ENCODE assay signal across 9 mouse cellular contexts in genomic region chr11:106268326-106269059, GRCm38 (mm10). TPM values are rescaled to one million over a fixed set of nuclear protein-coding genes. Genes with fewer than 3 reads are reported as not detected.
DNase-seq lines count a peak whose midpoint lies in the region; ATAC-seq lines count a peak whose summit lies in the region.
"Had no signal": no experiment of that assay in that cellular context is flagged by ENCODE, and none has a peak within 500 bp of the region (broad histone marks: within the 10 kb centered on the region; RNA-seq: fewer than 3 reads in every experiment).

No protein-coding gene starts in this region.

- H3K9ac ChIP-seq in intestine, embryonic 14.5 days (ENCODE audit: low read length) = no peak overlapping the region
- H3K9ac ChIP-seq in limb, embryonic 11.5 days (ENCODE audit: low read length) = 0 out of 2 replicates have a peak overlapping the region, but pooled peaks have one; percentile 32
- H3K9ac ChIP-seq in midbrain, embryonic 13.5 days (replicated peaks) = peak overlapping the region; percentile 51

- H3K4me2 ChIP-seq in intestine, embryonic 14.5 days (ENCODE audit: low read length) = peak overlapping the region; percentile 41
- H3K4me2 ChIP-seq in limb, embryonic 11.5 days (ENCODE audit: low read depth, severe bottlenecking) = peak overlapping the region; percentile 28
- H3K4me2 ChIP-seq in midbrain, embryonic 13.5 days (replicated peaks) = peak overlapping the region; percentile 19

- peaks cover 36% of the 10 kb centered on the region for H3K4me1 ChIP-seq in intestine, embryonic 14.5 days (replicated peaks; ENCODE audit: control insufficient read depth, insufficient read depth, low read length)
- H3K4me1 ChIP-seq in limb, embryonic 11.5 days (ENCODE audit: control insufficient read depth, insufficient read depth, low read length) = peaks cover 36% of the 10 kb centered on the region
- peaks cover 47% of the 10 kb centered on the region for H3K4me1 ChIP-seq in midbrain, embryonic 13.5 days (replicated peaks)

- H3K27ac ChIP-seq in intestine, embryonic 14.5 days (ENCODE audit: low read depth) = peak overlapping the region; percentile 79
- H3K27ac ChIP-seq in limb, embryonic 11.5 days (replicated peaks; ENCODE audit: low read depth, low read length) = peak overlapping the region; percentile 84
- peak overlapping the region; percentile 75 for H3K27ac ChIP-seq in midbrain, embryonic 13.5 days

- no peaks in the 10 kb centered on the region for H3K9me3 ChIP-seq in intestine, embryonic 14.5 days (ENCODE audit: control insufficient read depth, low read length)
- no peaks in the 10 kb centered on the region for H3K9me3 ChIP-seq in limb, embryonic 11.5 days (ENCODE audit: control insufficient read depth, low read length)
- no peaks in the 10 kb centered on the region for H3K9me3 ChIP-seq in midbrain, embryonic 13.5 days

- peak; percentile 92 for DNase-seq in adrenal gland, postnatal 10 days
- DNase-seq in cerebellum, postnatal 14 days = peak; percentile 88 to 93
- DNase-seq in gastrocnemius, postnatal 36 days = peak; percentile 86 to 92
- DNase-seq in intestine, embryonic 14.5 days (ENCODE audit: low spot score) = no peak
- peak; percentile 63 for DNase-seq in limb, embryonic 11.5 days (ENCODE audit: low spot score)
- peak; percentile 63 for DNase-seq in urinary bladder, adult 2 months (ENCODE audit: low spot score)
- no peak for DNase-seq in thymus, postnatal 36 days

- no peaks in the 10 kb centered on the region for H3K27me3 ChIP-seq in intestine, embryonic 14.5 days (replicated peaks; ENCODE audit: control insufficient read depth, insufficient read depth, low read length)
- no peaks in the 10 kb centered on the region for H3K27me3 ChIP-seq in limb, embryonic 11.5 days (ENCODE audit: control insufficient read depth, insufficient read depth, low read length)
- no peaks in the 10 kb centered on the region for H3K27me3 ChIP-seq in midbrain, embryonic 13.5 days

- ATAC-seq in intestine, embryonic 14.5 days (replicated peaks; ENCODE audit: low FRiP score, low TSS enrichment, low read depth) = no peak
- no peak for ATAC-seq in limb, embryonic 11.5 days (ENCODE audit: insufficient number of reproducible peaks, low FRiP score, low TSS enrichment, low read depth)
- no peak for ATAC-seq in midbrain, embryonic 13.5 days

- peaks cover 44% of the 10 kb centered on the region for H3K36me3 ChIP-seq in intestine, embryonic 14.5 days (ENCODE audit: control insufficient read depth, insufficient read depth, low read length)
- peaks cover 30% of the 10 kb centered on the region for H3K36me3 ChIP-seq in limb, embryonic 11.5 days (ENCODE audit: control insufficient read depth, insufficient read depth, low read length)
- peaks cover 40% of the 10 kb centered on the region for H3K36me3 ChIP-seq in midbrain, embryonic 13.5 days

- WGBS in intestine, embryonic 14.5 days = 18% methylated on average over 8 of the region's 8 CpGs
- 9% methylated on average over 8 of the region's 8 CpGs for WGBS in limb, embryonic 11.5 days
- 75% methylated on average over 8 of the region's 8 CpGs for WGBS in midbrain, embryonic 13.5 days

- H3K4me3 ChIP-seq in intestine, embryonic 14.5 days (ENCODE audit: low read depth, low read length) = peak overlapping the region; percentile 0; the same call in 1 of the 2 replicates
- no peak overlapping the region for H3K4me3 ChIP-seq in limb, embryonic 11.5 days (ENCODE audit: low read depth, low read length)
- H3K4me3 ChIP-seq in midbrain, embryonic 13.5 days (replicated peaks) = no peak overlapping the region

- intact Hi-C loops in gastrocnemius, postnatal 36 days (cut with DNase I) = no loop called here

RNA-seq across cellular contexts. Expression of gene Smarcd2, which starts 4.3 kb away (rescaled TPM):
- total RNA-seq in adrenal gland, postnatal 10 days (2021) = 10 to 100 TPM; 77.9 to 83.2 TPM
- 10 to 100 TPM; 12.6 to 14.4 TPM for total RNA-seq in gastrocnemius, postnatal 36 days (2021)
- polyA plus RNA-seq in intestine, embryonic 14.5 days (2014; fragmentation: Nextera tagmentation; extraction: Ambion mirVana) = 64.4 and 72.4 TPM in 2 replicates
- polyA plus RNA-seq in limb, embryonic 11.5 days (2014; fragmentation: Nextera tagmentation; extraction: Ambion mirVana) = 82.6 and 84.8 TPM in 2 replicates
- polyA plus RNA-seq in midbrain, embryonic 13.5 days (2015; fragmentation: Nextera tagmentation; extraction: Ambion mirVana) = 10.8 and 11.4 TPM in 2 replicates
- 105 and 110 TPM in 2 replicates for polyA plus RNA-seq in urinary bladder, adult 2 months (2012; rRNA removed)

RNA-seq across cellular contexts. Expression of gene Tcam1, which starts 8.0 kb away (rescaled TPM):
- total RNA-seq in adrenal gland, postnatal 10 days (2021) = under 1 TPM; 0.15 to 0.33 TPM
- total RNA-seq in gastrocnemius, postnatal 36 days (2021) = under 1 TPM; 0.08 to 0.12 TPM
- polyA plus RNA-seq in intestine, embryonic 14.5 days (2014; fragmentation: Nextera tagmentation; extraction: Ambion mirVana) = 0.16 and 0.26 TPM in 2 replicates
- 0.09 and 0.29 TPM in 2 replicates for polyA plus RNA-seq in limb, embryonic 11.5 days (2014; fragmentation: Nextera tagmentation; extraction: Ambion mirVana)
- 0.16 and 0.18 TPM in 2 replicates for polyA plus RNA-seq in midbrain, embryonic 13.5 days (2015; fragmentation: Nextera tagmentation; extraction: Ambion mirVana)
- polyA plus RNA-seq in urinary bladder, adult 2 months (2012; rRNA removed) = 0.11 and 0.19 TPM in 2 replicates

RNA-seq across cellular contexts. Expression of gene Psmc5, which starts 12.5 kb away (rescaled TPM):
- 100 to 1,000 TPM; 121 to 129 TPM for total RNA-seq in adrenal gland, postnatal 10 days (2021)
- 100 to 1,000 TPM; 122 to 134 TPM for total RNA-seq in gastrocnemius, postnatal 36 days (2021)
- 248 and 256 TPM in 2 replicates for polyA plus RNA-seq in intestine, embryonic 14.5 days (2014; fragmentation: Nextera tagmentation; extraction: Ambion mirVana)
- polyA plus RNA-seq in limb, embryonic 11.5 days (2014; fragmentation: Nextera tagmentation; extraction: Ambion mirVana) = 380 and 388 TPM in 2 replicates
- polyA plus RNA-seq in midbrain, embryonic 13.5 days (2015; fragmentation: Nextera tagmentation; extraction: Ambion mirVana) = 324 and 341 TPM in 2 replicates
- polyA plus RNA-seq in urinary bladder, adult 2 months (2012; rRNA removed) = 152 and 156 TPM in 2 replicates

RNA-seq across cellular contexts. Expression of gene Ftsj3, which starts 12.6 kb away (rescaled TPM):
- 10 to 100 TPM; 55.4 to 57.0 TPM for total RNA-seq in adrenal gland, postnatal 10 days (2021)
- total RNA-seq in gastrocnemius, postnatal 36 days (2021) = 10 to 100 TPM; 15.7 to 22.3 TPM
- polyA plus RNA-seq in intestine, embryonic 14.5 days (2014; fragmentation: Nextera tagmentation; extraction: Ambion mirVana) = 65.1 and 69.9 TPM in 2 replicates
- polyA plus RNA-seq in limb, embryonic 11.5 days (2014; fragmentation: Nextera tagmentation; extraction: Ambion mirVana) = 72.6 and 74.9 TPM in 2 replicates
- 39.3 and 40.3 TPM in 2 replicates for polyA plus RNA-seq in midbrain, embryonic 13.5 days (2015; fragmentation: Nextera tagmentation; extraction: Ambion mirVana)
- 26.7 and 27.0 TPM in 2 replicates for polyA plus RNA-seq in urinary bladder, adult 2 months (2012; rRNA removed)

RNA-seq across cellular contexts. Expression of gene Gh, which starts 33.2 kb away (rescaled TPM):
- total RNA-seq in adrenal gland, postnatal 10 days (2021) = not detected
- total RNA-seq in gastrocnemius, postnatal 36 days (2021) = not detected
- not detected in 2 replicates for polyA plus RNA-seq in intestine, embryonic 14.5 days (2014; fragmentation: Nextera tagmentation; extraction: Ambion mirVana)
- not detected in 2 replicates for polyA plus RNA-seq in limb, embryonic 11.5 days (2014; fragmentation: Nextera tagmentation; extraction: Ambion mirVana)
- not detected in 2 replicates for polyA plus RNA-seq in midbrain, embryonic 13.5 days (2015; fragmentation: Nextera tagmentation; extraction: Ambion mirVana)
- not detected in 2 replicates for polyA plus RNA-seq in urinary bladder, adult 2 months (2012; rRNA removed)
- total RNA-seq: common myeloid progenitor, adult 5-6 weeks had no signal

Comparison
In these comparisons a context has a peak if more than half of its experiments do, and no peak if none do; other contexts are left out.
1. DNase-seq: peak in adrenal gland, postnatal 10 days (single experiment), cerebellum, postnatal 14 days (2 of 2), gastrocnemius, postnatal 36 days (2 of 2), limb, embryonic 11.5 days (single experiment) and urinary bladder, adult 2 months (single experiment); none in intestine, embryonic 14.5 days (single experiment) and thymus, postnatal 36 days (0 of 2).
2. Peak in every context shown above with its lines, with median percentiles within 50 percentile points of each other: H3K27ac ChIP-seq and H3K4me2 ChIP-seq.